Mouse (Mus musculus): ENCODE measurements at regions not wholly inside any gene's neighbourhood (a gene's known extent, or its start where the extent isn't known, plus 50 kb on each side); places are given as distances from the start of the nearest gene placed in this dataset.
A peak's percentile ranks its signal among the peaks of the same experiment; 100 is the strongest.

DNA sequence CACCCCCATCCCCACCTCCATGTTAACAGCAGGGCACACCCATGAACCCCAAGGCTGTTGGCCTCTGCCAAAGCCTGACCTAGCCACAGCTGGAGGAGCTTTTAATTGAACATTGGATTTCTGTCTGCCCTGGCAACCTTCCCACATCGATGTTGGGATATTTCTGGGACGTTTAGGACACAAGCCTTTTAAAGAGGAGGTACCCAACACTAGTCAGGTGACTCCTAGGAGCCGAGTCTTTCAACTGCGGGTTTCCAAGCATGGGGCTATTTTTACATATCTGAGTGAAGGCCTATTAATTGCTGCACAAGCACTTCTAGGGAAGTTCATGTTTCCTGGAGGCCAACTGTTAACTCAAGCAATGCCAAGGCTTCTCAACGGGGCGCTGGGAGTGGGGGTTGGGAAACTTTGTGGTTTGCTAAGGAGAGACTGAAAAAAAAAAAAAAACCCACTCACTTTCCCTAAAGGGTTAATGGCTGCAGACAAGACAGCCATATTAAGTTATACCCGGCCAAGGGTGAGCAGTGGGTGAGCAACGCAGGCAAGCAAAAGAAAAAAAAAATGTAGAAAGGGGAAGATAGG is 213.3 kb downstream of the Bcl2l11 start:
- peak; percentile 30 for DNase-seq

DNA sequence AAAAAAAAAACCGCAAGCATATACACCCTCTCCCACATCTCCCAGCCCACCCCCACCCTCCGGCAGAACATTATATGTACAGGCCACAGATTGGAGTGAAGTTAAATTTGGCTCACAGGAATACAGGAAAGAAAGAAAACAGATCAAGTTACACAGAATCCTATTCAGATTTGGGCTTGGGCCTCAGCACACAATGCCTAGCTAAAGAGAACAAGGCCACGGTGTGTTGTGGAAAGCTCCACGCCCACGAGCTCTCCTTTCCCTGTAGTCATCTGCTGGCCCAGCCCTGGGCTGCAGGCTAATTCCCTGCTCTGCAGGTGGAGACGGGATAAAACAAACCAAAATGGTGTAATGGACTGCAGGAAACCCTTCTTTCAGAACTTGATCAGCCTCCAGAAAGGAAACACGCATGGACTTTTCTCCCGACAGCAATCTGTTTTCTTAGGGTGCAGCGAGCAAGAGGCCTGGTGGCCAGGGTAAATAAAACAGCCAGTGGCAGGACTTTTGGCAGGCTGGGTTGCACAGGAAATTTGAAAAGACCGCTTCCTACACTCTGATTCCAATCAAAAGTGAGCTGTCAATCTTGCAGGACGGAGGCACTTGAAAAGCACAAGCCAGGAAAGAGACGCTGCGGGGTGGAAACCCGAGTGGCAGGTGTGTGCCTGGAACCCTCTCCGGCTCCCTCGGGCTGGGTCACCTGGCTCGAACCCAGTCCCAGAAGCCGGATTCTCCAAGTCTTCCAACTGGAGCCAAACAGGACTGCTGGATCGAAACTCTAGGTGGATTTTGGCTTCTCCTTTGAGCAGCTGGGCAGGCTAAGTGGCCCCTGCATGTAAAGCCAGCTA is 214.0 kb downstream of the Bcl2l11 start:
- DNase-seq, result peak; percentile 46

DNA sequence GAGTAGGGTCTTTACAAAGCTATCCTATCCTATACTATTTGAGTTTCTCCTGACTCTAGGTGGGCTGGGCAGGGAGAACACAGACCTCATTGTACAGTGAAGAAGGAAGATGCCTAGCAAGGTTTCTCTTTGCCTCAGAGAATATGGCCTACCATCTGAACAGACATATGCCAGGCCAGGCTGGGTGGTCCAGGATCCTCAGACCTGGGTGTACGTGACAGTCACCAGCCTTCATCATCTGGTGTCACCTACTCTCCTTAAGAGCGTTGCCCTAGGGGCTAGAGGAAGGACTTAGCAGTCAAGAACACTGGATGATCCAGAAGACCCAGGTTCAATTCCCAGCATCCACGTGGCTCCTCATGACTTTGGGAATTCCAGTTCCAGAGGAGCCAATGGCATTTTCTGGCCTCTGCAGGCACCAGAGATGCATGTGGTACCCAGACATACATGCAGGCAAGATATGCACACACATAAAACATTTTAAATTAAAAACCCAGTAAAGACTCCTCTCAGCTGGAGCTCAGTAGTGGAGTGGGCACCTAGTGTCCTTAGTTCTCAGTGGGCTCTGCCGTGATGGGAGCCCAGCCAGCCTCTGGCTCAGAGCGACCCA is 214.9 kb downstream of the Bcl2l11 start:
- no peak for DNase-seq

DNA sequence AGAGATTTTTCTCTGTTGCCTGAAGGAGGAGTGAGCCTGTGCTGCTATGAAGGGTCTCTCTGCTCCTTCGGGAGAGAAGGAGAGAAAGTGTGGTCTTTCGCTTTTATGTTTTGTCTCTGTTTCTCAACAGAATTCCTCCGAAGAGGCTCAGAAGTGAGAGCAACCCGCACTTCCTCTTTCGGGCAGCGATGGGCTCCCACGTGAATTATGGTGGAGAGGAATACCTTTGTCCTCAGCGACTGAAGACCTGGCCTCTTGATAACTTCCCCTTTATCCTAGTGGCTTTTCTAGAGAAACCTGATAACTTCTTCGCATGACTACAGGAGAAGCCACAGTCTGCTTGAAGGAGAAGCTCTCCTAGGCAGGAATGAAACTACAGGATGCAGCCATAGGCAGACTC is 216.4 kb downstream of the Bcl2l11 start:
- no peak for DNase-seq

DNA sequence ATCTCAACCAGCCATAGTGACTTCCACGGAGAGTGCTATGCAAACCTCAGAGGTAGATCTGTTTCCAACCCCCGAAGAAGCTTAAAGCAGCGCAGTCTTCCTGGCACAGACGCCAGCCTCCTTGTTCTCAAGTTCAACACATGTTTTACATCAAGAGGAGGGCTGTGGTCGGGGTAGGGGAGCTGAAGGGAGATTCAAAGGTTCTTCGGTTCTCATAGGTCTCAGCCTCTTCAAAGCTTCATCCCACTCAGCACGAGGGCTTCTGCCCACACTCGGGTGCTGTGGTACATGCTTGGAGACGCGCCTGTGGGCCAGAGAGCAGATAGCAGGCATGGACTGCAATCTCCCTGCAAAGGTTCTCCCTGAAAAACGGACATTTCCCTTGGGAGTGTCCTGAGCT is 219.7 kb downstream of the Bcl2l11 start:
- no peak for DNase-seq

DNA sequence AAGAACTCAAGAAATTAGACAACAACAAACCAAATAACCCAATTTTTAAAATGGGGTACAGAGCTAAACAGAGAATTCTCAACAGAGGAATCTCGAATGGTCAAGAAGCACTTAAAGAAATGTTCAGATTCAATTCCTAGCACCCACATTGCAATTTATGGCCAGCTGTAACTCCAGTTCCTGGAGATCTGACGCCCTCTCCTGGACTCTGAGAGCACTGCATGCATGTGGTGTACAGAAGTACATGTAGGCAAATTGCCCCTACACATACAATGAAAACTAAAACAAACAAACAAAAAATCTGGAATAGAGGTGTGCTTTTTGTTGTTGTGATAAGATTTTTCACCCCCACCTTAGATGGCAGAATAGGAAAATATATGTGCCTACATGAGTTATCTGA is 222.7 kb downstream of the Bcl2l11 start:
- no peak for DNase-seq

DNA sequence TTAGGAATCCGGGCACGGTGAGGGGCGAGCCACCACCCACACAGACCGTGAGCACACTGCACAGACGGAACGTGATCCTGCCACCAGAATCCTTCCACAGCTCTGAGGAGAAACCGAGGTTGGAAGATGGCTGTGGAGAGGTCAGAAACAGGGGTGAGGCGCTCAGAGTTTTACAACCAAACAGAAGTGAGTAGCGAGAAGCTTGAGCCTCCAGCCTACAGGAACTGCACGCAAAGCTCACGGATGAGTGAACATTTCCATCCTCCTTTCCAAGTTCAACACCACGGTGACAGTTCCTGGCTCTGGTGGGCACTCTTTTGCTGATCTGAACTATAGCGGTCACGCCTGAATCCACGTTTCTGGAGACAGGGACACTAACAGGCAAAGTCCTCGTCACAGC is 225.6 kb downstream of the Bcl2l11 start:
- DNase-seq, result no peak

DNA sequence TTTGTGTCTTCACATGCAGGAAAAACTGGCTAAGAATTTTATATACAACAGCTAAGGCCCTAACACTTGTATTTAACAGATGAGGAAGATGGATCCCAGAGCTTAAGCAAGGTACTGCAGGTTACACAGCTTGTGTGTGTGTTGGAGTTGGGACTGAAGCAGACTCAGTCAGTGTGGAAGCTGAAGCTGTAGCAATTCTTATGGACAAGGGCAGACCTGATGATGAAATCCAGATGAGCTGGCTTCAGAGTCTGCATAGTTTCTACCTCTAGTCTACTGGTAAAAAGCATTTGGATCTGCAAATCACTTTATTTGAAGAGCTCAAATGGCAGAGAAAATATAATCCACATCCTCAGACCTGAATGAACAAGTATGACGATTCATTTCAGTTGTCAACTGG is 226.7 kb downstream of the Bcl2l11 start:
- no peak for DNase-seq

DNA sequence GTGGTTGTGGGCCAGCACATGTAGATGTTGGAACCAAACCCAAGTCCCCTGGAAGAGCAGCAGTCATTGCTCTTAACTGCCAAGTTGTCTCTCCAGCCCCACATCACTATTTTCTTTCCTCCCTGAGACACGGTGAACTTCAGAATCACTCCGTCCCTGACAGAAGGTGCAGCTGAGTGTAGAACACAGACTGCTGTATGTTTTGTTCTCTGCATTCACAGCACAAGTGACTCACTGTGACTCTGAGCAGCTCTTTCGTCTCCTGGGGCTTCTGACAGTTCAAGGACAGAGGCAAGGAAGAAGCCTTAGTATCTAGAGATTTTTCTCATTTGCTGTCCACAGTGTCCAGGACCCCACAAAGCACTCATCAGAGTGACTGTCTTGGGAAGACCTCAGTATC is 227.6 kb downstream of the Bcl2l11 start:
- DNase-seq, result no peak

DNA sequence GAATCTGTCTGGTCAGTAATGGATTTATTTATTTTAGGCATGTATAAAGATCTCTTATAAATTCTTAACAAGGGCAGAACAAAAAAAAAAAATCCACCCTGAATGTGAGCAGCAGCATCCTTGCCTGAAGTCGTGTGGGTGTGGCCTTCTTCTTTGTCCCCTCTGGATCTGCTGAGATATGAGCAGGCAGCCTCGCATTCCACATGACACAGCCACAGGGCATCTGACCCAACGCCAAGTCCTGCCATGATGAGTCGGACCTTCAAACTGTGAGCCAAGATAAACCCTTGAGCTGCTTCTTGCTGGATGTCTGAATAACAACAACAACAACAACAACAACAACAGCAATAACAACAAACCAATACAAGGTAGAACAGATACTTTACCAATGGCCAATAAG is 230.5 kb downstream of the Bcl2l11 start:
- DNase-seq, result no peak

DNA sequence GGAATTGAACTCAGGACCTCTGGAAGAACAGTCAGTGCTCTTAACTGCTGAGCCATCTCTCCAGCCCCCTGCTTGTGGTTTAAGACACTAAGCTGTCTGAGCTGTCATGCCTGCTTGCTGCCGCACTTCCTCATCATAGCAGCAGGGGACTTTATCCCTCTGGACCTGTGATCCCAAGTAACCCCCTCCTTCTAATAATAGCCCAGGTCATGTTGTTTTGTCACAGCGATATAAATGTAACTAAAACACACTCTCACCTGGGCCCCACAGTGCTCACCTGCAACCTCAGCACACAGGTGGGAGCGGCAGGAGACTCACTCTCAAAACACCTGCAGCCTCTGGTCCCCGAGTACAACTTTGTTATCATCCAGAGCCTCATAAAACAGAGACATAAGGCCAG is 231.9 kb upstream of the Spdye4c start:
- DNase-seq, result no peak

DNA sequence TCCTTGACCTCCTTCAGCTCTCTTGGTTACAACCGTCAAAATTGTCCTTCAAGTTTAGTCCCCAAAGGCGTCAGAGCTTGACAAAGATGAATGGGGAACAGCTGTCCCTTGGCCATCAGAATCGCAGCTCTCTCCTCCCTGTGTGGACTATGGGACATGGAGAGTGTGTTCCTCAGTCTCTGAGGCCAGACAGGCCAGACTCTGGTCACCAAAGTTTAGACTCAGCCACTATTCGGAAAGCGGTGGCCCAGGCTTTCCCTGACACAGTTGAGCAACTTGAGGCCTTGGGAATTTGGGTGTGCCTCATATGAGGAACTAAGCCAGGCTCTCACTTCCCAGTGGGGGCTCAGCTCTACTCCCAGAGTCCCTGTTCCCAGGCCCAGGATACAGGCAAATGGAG is 230.5 kb upstream of the Spdye4c start:
- no peak for DNase-seq

DNA sequence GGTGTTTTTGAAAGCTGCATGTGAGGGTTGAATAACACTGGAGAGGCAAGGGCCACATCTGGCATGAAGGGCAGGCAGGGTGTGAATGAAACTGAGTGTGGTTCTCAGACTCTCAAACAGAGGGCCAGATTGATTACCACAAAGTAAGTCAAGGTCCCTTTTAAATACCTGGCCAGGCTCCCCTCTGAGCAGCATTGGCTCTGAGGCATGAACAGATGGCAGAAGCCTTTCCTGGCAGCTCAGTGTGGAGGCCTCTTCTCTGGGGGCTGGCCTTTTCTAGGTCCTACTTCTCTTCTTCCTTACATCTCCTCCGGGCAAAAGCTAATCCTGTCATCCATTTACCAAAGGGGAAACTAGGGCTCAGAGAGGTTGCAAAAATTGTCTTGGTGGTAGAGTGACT is 229.6 kb upstream of the Spdye4c start:
- no peak for DNase-seq

DNA sequence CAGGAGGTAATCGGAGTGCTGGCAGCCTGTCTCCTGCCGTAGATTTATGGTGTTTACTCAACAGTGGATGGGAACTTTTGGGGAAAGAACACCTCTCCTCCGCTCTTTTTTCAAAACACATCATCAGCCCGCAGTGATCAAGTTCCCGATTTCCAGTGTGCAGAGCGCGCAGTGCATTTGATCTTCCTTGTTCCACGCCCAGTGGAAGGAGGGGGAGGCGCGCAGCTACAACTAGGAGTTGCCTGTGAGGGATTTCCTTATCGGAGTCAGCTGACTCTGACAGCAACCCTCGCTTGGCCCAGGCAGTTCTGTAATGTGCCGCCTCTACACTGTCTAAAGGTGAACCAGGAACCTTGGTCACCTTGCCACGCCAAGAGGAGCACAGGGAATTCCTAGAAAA is 226.8 kb upstream of the Spdye4c start:
- peak; percentile 75 for DNase-seq

DNA sequence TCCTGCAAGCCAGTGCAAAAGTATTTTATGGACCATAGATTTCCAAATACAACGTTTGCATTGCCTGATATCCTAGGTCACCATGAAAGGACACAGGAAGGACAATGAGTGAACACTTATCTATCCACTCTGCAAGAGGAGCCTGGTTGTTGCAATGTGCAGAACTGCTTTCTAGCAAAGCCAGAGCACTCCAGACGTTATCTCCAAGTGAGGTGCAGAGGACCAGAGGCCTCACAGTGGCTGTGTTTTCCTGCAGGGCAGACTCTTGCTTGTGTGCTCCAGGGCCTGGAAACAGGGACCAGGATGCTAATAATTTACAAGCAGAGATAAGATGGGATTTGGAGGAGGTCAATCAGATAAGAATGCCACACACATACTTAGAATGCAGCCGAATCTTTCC is 226.0 kb upstream of the Spdye4c start:
- no peak for DNase-seq

DNA sequence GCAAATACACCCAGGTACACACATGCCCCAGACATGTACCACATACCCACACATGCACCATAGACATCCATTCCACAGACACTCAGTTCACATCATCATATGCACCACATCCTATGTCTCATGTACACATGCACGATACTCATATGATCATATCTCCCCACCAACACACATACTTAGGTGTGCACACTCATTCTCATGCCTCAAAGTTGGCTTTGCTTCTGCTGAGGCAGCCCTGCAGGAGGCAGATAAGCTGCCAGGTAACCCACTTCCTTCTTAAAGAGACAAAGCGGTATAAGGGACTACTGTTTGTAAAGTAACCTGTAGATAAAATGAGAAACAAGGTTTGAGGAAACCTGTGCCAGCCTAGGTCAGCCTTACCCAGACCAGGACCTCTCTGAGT is 225.2 kb upstream of the Spdye4c start:
- no peak for DNase-seq

DNA sequence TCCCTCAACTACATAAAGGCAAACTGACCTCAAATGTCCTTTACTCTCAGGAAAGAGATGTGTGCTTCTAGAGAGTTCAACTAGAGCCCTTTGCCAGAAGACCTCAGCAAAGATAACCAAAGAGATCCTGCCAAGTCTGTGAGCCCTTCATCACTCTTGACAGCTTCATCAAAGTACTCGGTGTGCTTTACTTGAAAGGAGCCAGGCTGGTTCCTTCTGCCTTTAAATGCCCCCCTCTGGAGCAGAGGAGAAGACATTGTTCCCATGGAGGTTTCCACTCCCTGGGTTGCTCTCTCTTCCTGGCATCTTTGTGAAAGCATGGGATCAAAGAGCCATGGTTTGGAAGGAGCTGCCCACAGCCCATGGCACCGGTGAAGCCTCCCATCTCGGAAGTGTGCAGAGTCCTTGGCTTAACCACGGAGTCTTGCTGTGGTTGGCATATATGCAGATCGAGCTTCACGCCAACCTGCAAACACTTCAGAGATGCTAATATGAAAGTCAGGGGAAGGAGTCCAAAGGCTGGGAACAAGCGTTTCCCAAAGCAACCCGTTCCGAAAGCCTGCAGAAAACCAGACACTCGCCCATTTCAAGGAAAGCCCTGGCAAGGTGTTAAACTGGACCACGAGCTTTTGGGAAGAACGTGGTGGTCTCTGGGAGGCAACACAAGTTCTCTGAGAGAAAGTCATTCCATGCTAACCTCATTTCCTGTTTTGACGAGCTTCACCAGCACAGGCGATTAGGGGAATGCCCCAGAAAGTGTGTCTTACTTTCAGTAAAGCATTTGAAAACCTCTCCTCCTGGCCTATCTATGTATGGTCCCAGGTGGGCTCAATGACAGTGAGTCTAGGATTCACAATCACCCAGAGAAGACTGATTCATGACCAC is 223.5 kb upstream of the Spdye4c start:
- no peak for DNase-seq

DNA sequence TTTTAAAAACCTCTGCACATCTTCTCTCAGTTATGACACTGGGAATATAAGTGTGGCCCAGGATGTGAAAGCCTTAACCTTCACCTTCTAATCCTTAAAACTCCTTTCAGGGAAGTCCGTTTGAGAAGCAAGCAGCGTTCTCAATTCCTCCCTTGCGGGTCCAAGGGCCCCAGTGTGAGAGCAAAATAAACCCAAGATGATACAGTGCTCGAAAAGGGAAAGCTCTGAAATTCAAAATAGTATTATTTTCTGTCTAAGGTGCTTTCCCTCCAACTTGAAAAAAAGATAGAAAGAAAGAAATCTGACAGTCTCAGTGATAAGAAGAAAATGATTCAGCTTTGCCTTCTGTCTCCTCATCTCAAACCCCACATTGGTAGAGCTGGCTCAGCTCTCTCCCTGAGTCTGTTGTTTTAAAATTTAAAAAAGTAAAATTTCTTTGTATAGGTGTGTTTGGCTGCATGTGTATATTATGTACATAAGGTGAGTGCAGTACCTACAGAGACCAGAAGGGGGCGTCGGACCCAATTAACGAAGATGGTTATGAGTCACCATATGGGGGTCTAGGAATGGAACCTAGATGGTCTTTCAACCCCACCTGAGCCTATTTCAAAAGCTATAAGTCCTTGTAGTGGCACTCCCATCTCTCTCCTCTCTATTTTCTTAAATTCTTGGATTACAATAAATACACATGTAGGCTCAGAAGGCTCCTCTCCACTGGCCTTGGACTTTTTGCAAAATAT is 222.3 kb upstream of the Spdye4c start:
- no peak for DNase-seq

DNA sequence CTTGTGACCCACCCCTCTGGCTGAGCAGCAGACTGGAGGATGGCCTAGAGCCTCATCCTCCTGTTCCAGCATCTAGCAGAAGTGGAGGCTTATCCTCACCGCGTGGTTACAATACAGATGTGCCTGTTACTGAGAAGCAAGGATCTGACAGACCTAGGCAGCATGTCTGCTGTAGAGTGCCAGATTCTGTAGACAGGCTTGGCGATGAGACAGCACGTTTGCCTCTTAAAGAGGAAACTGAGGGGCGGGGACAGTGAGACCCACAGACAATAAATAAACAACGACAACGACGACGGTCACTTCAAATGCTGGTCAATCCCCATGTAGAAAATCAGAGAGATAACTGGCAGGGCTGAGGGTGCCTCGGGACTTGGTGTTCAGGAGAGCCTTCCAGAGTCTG is 220.2 kb upstream of the Spdye4c start:
- peak; percentile 57 for DNase-seq

DNA sequence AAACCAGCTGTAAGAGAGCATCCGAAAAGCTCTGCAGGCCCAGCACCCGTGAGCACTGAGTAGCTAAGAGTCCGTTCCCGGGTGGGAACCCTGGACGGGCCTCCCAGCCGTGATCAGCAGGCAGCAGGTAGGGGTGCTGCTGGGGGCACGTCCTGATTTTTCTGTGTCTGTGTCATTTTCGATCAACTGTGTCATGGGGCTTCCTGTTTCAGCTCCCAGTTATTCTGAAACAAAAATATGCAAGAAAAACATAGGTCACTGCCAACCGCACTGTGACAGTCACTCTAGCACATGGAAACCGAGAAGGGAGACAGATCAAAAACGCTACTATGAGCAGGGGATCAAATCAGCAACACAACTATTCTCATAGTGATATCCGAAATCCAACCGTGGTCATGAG is 218.8 kb upstream of the Spdye4c start:
- DNase-seq, result no peak

DNA sequence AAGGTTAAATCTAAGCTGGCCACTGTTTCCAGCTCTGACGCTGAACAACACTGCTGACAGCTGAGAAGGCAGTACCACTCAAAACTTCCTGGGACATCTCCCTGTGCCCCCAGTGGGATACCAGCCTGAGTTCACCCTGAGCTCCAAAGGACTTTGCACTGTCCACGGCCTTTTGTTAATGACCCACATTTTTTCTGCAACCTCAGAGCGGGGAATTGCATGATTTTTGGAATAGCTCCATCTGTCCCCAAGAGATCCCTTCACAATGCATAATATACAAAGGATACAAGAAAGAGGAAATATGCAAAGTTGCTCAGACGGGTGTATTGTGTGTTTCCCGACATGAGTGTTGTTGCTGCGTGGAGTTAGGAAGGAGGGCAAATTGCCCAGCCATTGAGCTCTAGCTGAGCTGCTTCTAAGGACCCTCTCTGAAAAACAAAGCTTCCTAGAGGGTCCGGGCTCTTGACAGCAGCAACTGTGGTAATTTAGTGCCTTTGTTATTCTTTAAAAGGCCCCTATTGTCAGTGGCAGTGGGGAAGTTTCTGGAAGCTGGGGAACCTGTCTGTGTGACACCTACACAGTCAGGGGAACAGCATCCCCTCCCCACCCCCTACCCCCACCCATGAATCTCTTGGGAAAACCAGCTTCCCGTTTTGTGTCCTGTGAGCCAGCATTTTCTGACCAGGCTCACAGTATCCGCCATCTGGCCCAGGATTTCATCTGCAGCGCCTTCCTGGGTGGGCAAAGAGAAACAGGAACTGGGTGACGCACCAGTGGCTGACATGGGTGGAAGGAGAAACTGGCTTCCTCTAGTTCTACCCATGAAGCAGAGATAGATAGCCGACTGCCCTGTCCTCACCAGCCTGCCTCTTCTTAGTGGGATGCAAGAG is 217.4 kb upstream of the Spdye4c start:
- DNase-seq, result peak; percentile 49

DNA sequence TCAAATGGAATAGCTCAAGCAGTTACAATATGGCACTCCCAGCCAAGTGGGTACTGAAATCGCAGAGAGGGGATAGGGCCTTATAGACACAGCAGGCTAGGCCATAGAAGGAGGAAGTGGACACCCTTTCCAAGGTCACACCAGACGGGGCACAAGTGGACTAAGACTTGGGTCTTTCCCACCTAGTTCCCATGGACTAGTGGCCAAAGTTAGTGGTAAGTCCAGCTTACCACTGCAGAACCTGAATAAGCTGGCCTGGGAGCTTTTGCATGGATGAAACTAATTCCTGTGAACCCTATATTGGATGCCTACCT is 216.8 kb upstream of the Spdye4c start:
- no peak for DNase-seq

Measured in lung, postnatal 10 days (tissue).